Mouse (Mus musculus): ENCODE measurements at regions not wholly inside any gene's neighbourhood (a gene's known extent, or its start where the extent isn't known, plus 50 kb on each side); places are given as distances from the start of the nearest gene placed in this dataset.
A peak's percentile ranks its signal among the peaks of the same experiment; 100 is the strongest.

- no peak for DNase-seq
Measured at GRCm38 (mm10) chr17:45966736-45967135, 65.4 kb downstream of the Vegfa start.

- DNase-seq = no peak
Measured at GRCm38 (mm10) chr17:45964031-45964430, 68.1 kb downstream of the Vegfa start.

DNA sequence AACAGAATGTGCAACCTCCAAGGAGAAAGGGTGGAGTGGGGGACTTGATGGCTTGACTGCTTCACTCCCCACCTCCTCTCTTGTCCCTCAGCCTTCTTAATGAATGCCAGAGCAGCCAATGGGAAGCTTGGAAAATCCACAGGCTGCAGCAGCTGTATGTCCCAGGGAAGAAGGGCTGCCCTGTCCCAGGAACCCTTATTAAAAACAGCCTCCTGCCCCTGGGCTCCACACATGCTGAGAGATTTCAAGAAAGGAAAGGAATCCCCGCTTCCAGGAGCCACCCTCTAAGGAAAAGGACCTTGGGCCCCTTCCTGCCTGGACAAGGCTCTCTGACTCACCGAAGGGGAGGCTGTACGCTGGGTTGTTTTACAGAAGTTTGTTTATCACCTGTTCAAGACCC lies 68.8 kb downstream of the Vegfa start:
- DNase-seq = no peak

DNA sequence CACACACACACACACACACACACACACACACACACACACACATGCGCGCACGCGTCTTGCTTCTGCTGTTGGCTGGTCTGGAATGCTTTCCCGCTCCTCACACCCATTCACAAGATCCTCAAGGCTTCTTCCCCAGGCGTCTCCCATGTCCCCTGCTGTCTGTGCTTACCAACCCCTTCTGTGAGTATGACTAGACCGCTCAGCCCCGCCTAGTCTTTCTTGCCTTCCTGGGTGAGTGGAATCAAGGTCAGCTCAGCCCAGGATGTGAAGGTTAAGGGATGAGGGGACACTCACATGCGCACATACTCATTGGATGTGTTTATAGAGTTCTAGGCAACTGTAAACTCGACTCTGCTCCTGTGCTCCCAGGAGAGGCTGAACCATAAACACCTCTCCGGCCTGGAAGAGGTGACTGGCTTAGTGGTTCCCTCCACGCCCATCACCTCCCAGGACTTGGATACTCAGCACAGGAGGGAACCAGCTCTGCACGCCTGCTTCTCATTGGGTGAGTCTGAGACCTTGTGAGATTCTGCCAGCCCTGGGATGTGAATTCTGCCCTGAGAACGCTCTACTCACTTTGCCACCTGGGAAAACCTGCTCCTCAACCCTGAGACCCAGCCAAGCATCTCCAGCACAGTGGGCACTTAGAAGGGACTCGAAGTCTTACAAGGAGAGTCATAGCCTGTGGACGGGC lies 70.4 kb downstream of the Vegfa start:
- no peak for DNase-seq

DNA sequence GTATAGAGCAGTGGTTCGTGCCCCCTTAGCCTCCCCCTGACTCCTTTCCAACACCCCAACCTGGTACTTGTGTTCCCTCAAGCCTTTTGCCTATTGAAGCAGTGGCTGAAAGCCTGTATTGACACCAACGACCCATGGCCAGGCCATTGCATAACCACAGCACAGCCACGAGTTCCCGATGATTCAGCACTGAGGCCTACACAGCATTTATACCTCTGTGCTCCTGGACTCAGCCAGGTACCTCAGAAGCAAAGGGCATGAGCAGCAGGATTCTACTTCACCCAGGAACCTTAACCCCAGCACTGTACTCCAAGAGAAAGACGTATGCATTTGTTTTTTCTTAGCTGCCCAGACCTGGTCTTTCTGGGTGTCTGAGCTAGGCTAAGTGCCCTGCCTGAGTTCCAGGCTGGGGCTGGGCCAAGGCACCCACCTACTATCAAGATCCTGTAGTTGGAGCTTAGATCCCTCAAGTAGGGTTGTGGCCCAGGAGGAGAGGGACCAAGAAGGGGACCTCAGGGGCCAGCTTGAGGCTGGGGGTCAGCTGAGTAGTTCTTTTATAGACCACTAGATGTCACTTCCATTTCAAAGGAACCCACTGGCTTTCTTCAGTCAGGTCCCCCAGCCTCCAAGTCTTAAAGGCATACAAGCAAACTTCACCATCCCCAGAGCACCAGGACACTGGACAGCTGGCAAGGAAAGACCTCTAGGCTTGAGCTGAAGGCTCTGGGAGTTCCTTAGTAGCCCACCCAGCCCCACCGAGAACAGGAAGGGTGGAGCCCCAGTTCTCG lies 73.9 kb downstream of the Vegfa start:
- peak; percentile 69 to 78 for DNase-seq

- DNase-seq = no peak
Measured at GRCm38 (mm10) chr17:45955481-45955880, 76.7 kb downstream of the Vegfa start.

- DNase-seq = no peak
Measured at GRCm38 (mm10) chr17:45954824-45955223, 77.3 kb downstream of the Vegfa start.

- no peak for DNase-seq
Measured at GRCm38 (mm10) chr17:45953523-45953922, 78.6 kb downstream of the Vegfa start.

- no peak for DNase-seq
Measured at GRCm38 (mm10) chr17:45950533-45951164, 81.5 kb downstream of the Vegfa start.

DNA sequence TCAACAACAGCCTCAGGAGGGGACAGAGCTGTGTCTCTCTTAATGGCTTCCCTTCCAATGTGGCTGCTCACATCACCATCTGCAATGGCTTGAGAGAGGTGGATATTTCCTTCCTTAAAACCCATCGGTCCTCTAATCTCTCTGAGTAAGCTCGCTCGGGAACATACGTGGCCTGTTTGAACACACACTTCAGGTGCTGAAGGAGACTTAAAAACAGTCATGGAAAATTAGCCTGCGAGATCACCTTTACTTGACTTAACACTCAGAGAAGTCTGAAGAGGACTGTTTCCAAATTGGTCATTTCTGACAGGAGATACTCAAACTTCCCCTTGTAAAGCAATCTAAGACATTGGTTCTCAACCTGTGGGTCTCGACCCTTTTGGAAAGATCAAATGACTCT lies 83.0 kb downstream of the Vegfa start:
- DNase-seq = peak; percentile 43 to 57

DNA sequence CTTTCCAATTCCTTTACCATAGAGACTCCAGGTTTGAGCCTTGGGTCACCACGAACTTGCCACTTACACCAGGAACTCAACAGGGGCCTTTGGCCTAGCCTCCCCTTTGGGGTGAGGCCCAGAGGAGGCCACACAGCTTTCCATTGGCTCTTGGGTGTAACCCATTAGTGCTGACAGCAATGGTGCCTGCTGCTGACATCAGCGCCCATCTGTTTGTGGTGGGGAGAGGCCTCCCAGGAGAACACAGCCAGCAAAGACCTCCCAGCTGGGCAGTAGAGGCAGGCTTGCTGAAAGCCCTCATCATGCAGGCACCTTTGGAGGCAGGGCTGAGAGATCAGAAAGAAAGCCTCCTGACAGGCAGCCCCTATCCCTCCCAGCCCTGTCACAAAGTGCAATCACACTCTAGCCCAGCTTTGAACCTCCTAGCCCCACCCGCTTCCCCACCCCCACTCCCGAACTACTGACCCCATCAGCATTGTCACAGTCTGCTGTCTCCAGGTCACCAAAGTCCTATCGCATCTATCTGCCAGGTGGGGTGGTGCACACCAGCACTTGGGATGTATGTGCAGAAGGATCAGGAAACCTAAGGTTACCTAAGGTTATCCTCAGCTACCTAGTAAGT lies 83.7 kb downstream of the Vegfa start:
- no peak for DNase-seq

DNA sequence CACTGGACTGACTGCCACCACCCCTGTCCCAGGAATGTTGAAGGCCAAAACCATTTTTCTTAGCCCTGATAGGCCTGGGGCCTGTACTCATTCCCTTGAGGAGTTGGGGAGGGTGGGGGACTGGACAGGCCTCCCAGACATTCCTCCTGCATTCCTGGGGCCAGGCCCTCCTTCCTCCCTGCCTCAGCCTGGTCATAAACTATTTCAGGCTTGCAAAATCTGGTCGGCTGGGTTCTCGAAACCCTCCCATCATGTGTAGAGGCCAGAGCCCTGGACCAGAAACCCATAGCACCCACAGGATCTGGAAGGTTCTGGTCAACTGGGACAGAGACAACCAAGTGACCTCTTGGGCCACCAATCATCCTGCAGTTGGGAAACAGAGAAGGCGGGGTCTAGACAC lies 87.2 kb downstream of the Vegfa start:
- DNase-seq = peak; percentile 64 to 66

DNA sequence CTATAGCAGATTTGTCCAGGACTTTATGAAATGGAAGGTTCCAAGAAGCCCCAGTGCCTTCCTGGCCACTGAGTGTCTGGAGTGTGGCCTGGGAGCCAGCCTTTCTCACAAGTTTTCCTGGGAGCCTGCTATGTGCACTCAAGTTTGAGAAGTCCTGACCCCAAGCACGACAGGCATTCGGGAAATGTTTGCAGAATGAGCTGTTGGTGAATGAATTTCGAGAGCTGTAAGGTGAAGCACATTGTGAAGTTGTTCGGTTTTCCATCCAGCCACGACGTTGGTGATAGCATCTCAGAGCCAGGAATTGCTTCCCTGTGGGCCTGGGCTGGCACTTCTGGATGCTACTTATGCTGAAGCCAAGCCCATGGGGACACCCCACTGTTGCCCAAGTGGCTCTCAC lies 88.9 kb downstream of the Vegfa start:
- DNase-seq = peak; percentile 84 to 85

- DNase-seq = no peak
Measured at GRCm38 (mm10) chr17:45941890-45942375, 90.2 kb downstream of the Vegfa start.

DNA sequence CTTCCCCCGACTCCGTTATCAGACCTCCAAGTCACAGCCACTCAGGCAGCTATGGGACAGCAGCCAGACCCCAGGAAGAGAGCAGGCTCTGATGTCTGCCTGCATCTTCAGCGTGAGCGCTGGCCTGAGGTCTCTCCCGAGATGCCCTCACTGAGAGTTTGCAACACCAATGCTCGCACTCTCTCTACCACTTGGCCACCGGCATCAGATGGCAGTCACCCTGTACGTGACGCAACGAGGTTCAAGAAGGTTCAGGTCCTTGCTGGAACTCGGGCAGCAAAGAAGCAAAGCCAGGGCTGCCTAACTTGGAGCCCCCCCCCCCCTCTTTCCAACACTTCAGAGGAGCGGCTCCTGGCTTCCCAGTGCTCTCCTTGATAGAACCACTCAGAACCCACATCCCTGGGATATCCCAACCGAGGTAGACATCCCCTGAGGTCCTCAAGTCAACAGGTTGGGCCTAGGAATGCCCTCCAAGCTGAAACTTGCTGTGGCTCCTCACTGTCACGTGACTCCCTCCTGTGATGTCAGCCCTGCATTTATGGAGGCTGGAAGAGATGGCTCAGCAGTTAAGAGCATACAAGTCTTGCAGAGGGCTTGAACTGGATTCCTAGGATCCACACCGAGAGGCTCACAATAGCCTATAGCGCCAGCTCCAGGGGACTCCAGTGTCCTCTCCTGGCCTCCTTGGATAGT lies 91.9 kb downstream of the Vegfa start:
- DNase-seq = peak; percentile 31 to 54

DNA sequence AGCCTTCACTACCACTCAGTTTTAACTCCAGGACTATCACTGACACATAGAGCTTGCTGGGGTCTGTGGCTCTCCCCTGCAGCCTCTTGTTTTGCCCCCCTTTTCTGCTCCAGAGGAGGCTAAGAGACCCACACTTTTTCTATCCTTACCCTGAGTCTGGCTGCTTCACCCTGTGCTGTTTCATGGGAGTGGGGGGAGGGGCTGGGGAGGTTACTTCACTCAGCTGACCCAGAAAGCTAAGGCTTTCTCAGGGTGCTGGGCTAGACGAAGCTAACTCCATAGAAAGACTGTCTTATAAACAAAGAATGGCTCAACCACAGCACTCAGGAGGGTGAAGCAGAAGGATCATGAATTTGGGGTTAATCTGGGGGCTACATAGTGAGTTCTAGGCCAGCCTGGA lies 93.9 kb downstream of the Vegfa start:
- no peak for DNase-seq

GRCm38 (mm10) chr17:45936577-45936976 lies 95.6 kb downstream of the Vegfa start:
- DNase-seq = no peak

- peak; percentile 51 to 54 for DNase-seq
Measured at GRCm38 (mm10) chr17:45935291-45935690, 96.9 kb downstream of the Vegfa start.

- no peak for DNase-seq
Measured at GRCm38 (mm10) chr17:45934002-45934401, 98.2 kb downstream of the Vegfa start.

GRCm38 (mm10) chr17:45933034-45933433 lies 99.1 kb downstream of the Vegfa start:
- DNase-seq = no peak

GRCm38 (mm10) chr17:45932611-45933010 lies 99.6 kb downstream of the Vegfa start:
- DNase-seq = no peak

GRCm38 (mm10) chr17:45929591-45929990 lies 102.6 kb downstream of the Vegfa start:
- DNase-seq = no peak

All from lung, adult 18-20 months (tissue).